Mouse (Mus musculus) lung, embryonic 15.5 days (tissue): ENCODE measurements around the gene Ccdc184. TPM values are rescaled to one million over a fixed set of nuclear protein-coding genes. Genes with fewer than 3 reads are reported as not detected.

Experiments
- ATAC-seq: fragments of 200-750 bp; cut with Nextera tagmentation; 2 replicates; pipeline ENCODE4 v1.8.0; 2017; ENCODE audit warnings: moderate number of reproducible peaks, borderline replicate concordance; ENCODE audit not compliant: low FRiP score, low TSS enrichment; ENCODE audit errors: extremely low read depth
- H3K27ac ChIP-seq: fragments of 300-500 bp; sonication (generic); 2 replicates; pipeline ENCODE4 v1.5.1; 2015; ENCODE audit warnings: moderate library complexity, mild to moderate bottlenecking, inconsistent platforms
- H3K27me3 ChIP-seq: fragments of 300-500 bp; sonication (generic); 2 replicates; pipeline ENCODE4 v1.6.1; 2015; ENCODE audit warnings: inconsistent platforms
- H3K36me3 ChIP-seq: fragments of 300-500 bp; sonication (generic); 2 replicates; pipeline ENCODE4 v1.6.1; 2015; ENCODE audit warnings: inconsistent platforms
- H3K4me1 ChIP-seq: fragments of 300-500 bp; sonication (generic); 2 replicates; pipeline ENCODE4 v1.6.1; 2015; ENCODE audit warnings: inconsistent platforms
- H3K4me2 ChIP-seq: fragments of 300-500 bp; sonication (generic); 2 replicates; pipeline ENCODE4 v1.6.1; 2015; ENCODE audit warnings: inconsistent platforms, mild to moderate bottlenecking, moderate library complexity
- H3K4me3 ChIP-seq: fragments of 300-500 bp; sonication (generic); 2 replicates; pipeline ENCODE4 v1.5.1; 2015; ENCODE audit warnings: mild to moderate bottlenecking, inconsistent platforms
- H3K9ac ChIP-seq: fragments of 300-500 bp; sonication (generic); 2 replicates; pipeline ENCODE4 v1.6.1; 2015; ENCODE audit warnings: inconsistent platforms
- H3K9me3 ChIP-seq: fragments of 300-500 bp; sonication (generic); 2 replicates; pipeline ENCODE4 v1.6.1; 2016; ENCODE audit warnings: inconsistent platforms
- WGBS: fragments of 180-500 bp; shearing (Covaris S2); methylation state at CpG from one replicate; pipeline ENCODE4 v1.1.7; 2015; 5-methylcytosine and 5-hydroxymethylcytosine counted together
- polyA plus RNA-seq: library from polyadenylated mRNA; unstranded; fragments of >200 nt; fragmentation: Nextera tagmentation; extraction: Ambion mirVana; gene quantifications from 2 replicates; pipeline ENCODE4 v1.2.1, GENCODE M21; 2015

The Ccdc184 gene
- polyA plus RNA-seq: 0.07 and 0.15 TPM in 2 replicates

- no peak within 1 kb of the TSS for H3K27ac ChIP-seq
- WGBS: 5% methylated on average over 18 of the region's 18 CpGs
- no peaks in the 10 kb centered on the region for H3K36me3 ChIP-seq
- peak within 1 kb of the TSS; percentile 32 for H3K4me3 ChIP-seq
- H3K9ac ChIP-seq: no peak within 1 kb of the TSS
- H3K27me3 ChIP-seq: peaks cover 74% of the 10 kb centered on the region
- no peaks in the 10 kb centered on the region for H3K9me3 ChIP-seq
- peaks cover 11% of the 10 kb centered on the region for H3K4me1 ChIP-seq
- ATAC-seq: peak; percentile 16; the same call in 1 of the 2 replicates
- H3K4me2 ChIP-seq: peak within 1 kb of the TSS; percentile 58
These were observed at the start of gene Ccdc184 for GRCm38 (mm10) chr15:98166963-98167644. Gene Ccdc184, plus strand, starts transcription at chr15:98167158.

- H3K9ac ChIP-seq: no peak overlapping the region
- no peak overlapping the region for H3K4me2 ChIP-seq
- H3K4me1 ChIP-seq: no peaks in the 10 kb centered on the region
- no peak overlapping the region for H3K27ac ChIP-seq
- H3K4me3 ChIP-seq: no peak overlapping the region
- no peaks in the 10 kb centered on the region for H3K9me3 ChIP-seq
- H3K36me3 ChIP-seq: peaks cover 28% of the 10 kb centered on the region
- no peak for ATAC-seq
- 88% methylated on average over 12 of the region's 12 CpGs for WGBS
- no peaks in the 10 kb centered on the region for H3K27me3 ChIP-seq
These were observed 47.6 kb upstream of the Ccdc184 start for GRCm38 (mm10) chr15:98119363-98119762.

- ATAC-seq: no peak
- no peak overlapping the region for H3K9ac ChIP-seq
- no peaks in the 10 kb centered on the region for H3K27me3 ChIP-seq
- peaks cover 34% of the 10 kb centered on the region for H3K36me3 ChIP-seq
- no peaks in the 10 kb centered on the region for H3K4me1 ChIP-seq
- H3K4me3 ChIP-seq: no peak overlapping the region
- WGBS: 92% methylated on average over 20 of the region's 20 CpGs
- no peak overlapping the region for H3K27ac ChIP-seq
- no peaks in the 10 kb centered on the region for H3K9me3 ChIP-seq
- no peak overlapping the region for H3K4me2 ChIP-seq
These were observed 46.1 kb upstream of the Ccdc184 start for GRCm38 (mm10) chr15:98120831-98121230.

- Histone ChIP-seq H3K9ac (no peak overlapping the region), H3K4me3 (no peak overlapping the region), H3K27me3 (no peaks in the 10 kb centered on the region), H3K4me2 (no peak overlapping the region), H3K27ac (no peak overlapping the region), H3K4me1 (no peaks in the 10 kb centered on the region), H3K36me3 (peaks cover 39% of the 10 kb centered on the region), H3K9me3 (no peaks in the 10 kb centered on the region)
- 89% methylated on average over 4 of the region's 4 CpGs for WGBS
- no peak for ATAC-seq
These were observed 36.0 kb upstream of the Ccdc184 start for GRCm38 (mm10) chr15:98131001-98131400.

GRCm38 (mm10) chr15:98131451-98131850 lies 35.5 kb upstream of the Ccdc184 start:
- no peak overlapping the region for H3K9ac ChIP-seq
- 81% methylated on average over 7 of the region's 7 CpGs for WGBS
- H3K4me2 ChIP-seq: no peak overlapping the region
- H3K27ac ChIP-seq: no peak overlapping the region
- no peak overlapping the region for H3K4me3 ChIP-seq
- peaks cover 43% of the 10 kb centered on the region for H3K36me3 ChIP-seq
- no peaks in the 10 kb centered on the region for H3K4me1 ChIP-seq
- H3K9me3 ChIP-seq: no peaks in the 10 kb centered on the region
- H3K27me3 ChIP-seq: no peaks in the 10 kb centered on the region
- no peak for ATAC-seq

- 69% methylated on average over 15 of the region's 15 CpGs for WGBS
- no peak overlapping the region for H3K4me3 ChIP-seq
- H3K27ac ChIP-seq: no peak overlapping the region
- no peaks in the 10 kb centered on the region for H3K27me3 ChIP-seq
- H3K4me2 ChIP-seq: no peak overlapping the region
- peaks cover 47% of the 10 kb centered on the region for H3K36me3 ChIP-seq
- H3K9me3 ChIP-seq: no peaks in the 10 kb centered on the region
- no peak overlapping the region for H3K9ac ChIP-seq
- ATAC-seq: 0 out of 2 replicates have a peak, but pooled peaks have one; percentile 39
- H3K4me1 ChIP-seq: no peaks in the 10 kb centered on the region
These were observed 34.9 kb upstream of the Ccdc184 start for GRCm38 (mm10) chr15:98131942-98132655.

- Histone ChIP-seq H3K9ac (no peak overlapping the region), H3K27me3 (no peaks in the 10 kb centered on the region), H3K4me2 (no peak overlapping the region), H3K4me1 (no peaks in the 10 kb centered on the region), H3K9me3 (no peaks in the 10 kb centered on the region), H3K36me3 (peaks cover 49% of the 10 kb centered on the region), H3K27ac (no peak overlapping the region), H3K4me3 (no peak overlapping the region)
- WGBS: 80% methylated on average over 3 of the region's 3 CpGs
- ATAC-seq: no peak
These were observed 33.5 kb upstream of the Ccdc184 start for GRCm38 (mm10) chr15:98133471-98133870.

- ATAC-seq: no peak
- no peak overlapping the region for H3K4me3 ChIP-seq
- no peak overlapping the region for H3K27ac ChIP-seq
- H3K9me3 ChIP-seq: no peaks in the 10 kb centered on the region
- H3K9ac ChIP-seq: no peak overlapping the region
- H3K4me2 ChIP-seq: no peak overlapping the region
- no peaks in the 10 kb centered on the region for H3K27me3 ChIP-seq
- no peaks in the 10 kb centered on the region for H3K4me1 ChIP-seq
- 88% methylated on average over 4 of the region's 4 CpGs for WGBS
- peaks cover 50% of the 10 kb centered on the region for H3K36me3 ChIP-seq
These were observed 32.9 kb upstream of the Ccdc184 start for GRCm38 (mm10) chr15:98134034-98134433.

- Histone ChIP-seq H3K4me3 (no peak overlapping the region), H3K9me3 (no peaks in the 10 kb centered on the region), H3K4me2 (no peak overlapping the region), H3K27ac (no peak overlapping the region), H3K27me3 (no peaks in the 10 kb centered on the region), H3K9ac (no peak overlapping the region), H3K36me3 (peaks cover 50% of the 10 kb centered on the region), H3K4me1 (no peaks in the 10 kb centered on the region)
- 79% methylated on average over 3 of the region's 3 CpGs for WGBS
- no peak for ATAC-seq
These were observed 32.3 kb upstream of the Ccdc184 start for GRCm38 (mm10) chr15:98134666-98135065.

- ATAC-seq: no peak
- no peaks in the 10 kb centered on the region for H3K27me3 ChIP-seq
- H3K27ac ChIP-seq: no peak overlapping the region
- H3K9ac ChIP-seq: no peak overlapping the region
- no peak overlapping the region for H3K4me3 ChIP-seq
- H3K4me2 ChIP-seq: no peak overlapping the region
- 92% methylated on average over 13 of the region's 13 CpGs for WGBS
- no peaks in the 10 kb centered on the region for H3K4me1 ChIP-seq
- H3K36me3 ChIP-seq: peaks cover 55% of the 10 kb centered on the region
- no peaks in the 10 kb centered on the region for H3K9me3 ChIP-seq
These were observed 31.3 kb upstream of the Ccdc184 start for GRCm38 (mm10) chr15:98135671-98136070.

GRCm38 (mm10) chr15:98136871-98137270 lies 30.1 kb upstream of the Ccdc184 start:
- no peak for ATAC-seq
- 89% methylated on average over 9 of the region's 9 CpGs for WGBS
- H3K4me1 ChIP-seq: no peaks in the 10 kb centered on the region

GRCm38 (mm10) chr15:98139763-98140162 lies 27.2 kb upstream of the Ccdc184 start:
- no peaks in the 10 kb centered on the region for H3K27me3 ChIP-seq
- peaks cover 48% of the 10 kb centered on the region for H3K36me3 ChIP-seq
- no peak overlapping the region for H3K4me2 ChIP-seq
- no peak overlapping the region for H3K4me3 ChIP-seq
- no peaks in the 10 kb centered on the region for H3K9me3 ChIP-seq
- no peak overlapping the region for H3K27ac ChIP-seq
- ATAC-seq: no peak
- H3K9ac ChIP-seq: no peak overlapping the region
- H3K4me1 ChIP-seq: peaks cover 6% of the 10 kb centered on the region; the same call in 1 of the 2 replicates
- WGBS: 76% methylated on average over 7 of the region's 7 CpGs

More at GRCm38 (mm10) chr15:98136871-98137270, 30.1 kb upstream of the Ccdc184 start:
- Histone ChIP-seq H3K4me3 (no peak overlapping the region), H3K27me3 (no peaks in the 10 kb centered on the region), H3K9ac (no peak overlapping the region), H3K4me2 (no peak overlapping the region), H3K27ac (no peak overlapping the region), H3K9me3 (no peaks in the 10 kb centered on the region), H3K36me3 (peaks cover 64% of the 10 kb centered on the region)
